Mouse (Mus musculus): Measurements from ENCODE around the gene Tmem184a. TPM values are rescaled to one million over a fixed set of nuclear protein-coding genes. Genes with fewer than 3 reads are reported as not detected.

The Tmem184a gene
- polyA plus RNA-seq, 1 experiment from 2014 or later, result 2.6 TPM

DNA sequence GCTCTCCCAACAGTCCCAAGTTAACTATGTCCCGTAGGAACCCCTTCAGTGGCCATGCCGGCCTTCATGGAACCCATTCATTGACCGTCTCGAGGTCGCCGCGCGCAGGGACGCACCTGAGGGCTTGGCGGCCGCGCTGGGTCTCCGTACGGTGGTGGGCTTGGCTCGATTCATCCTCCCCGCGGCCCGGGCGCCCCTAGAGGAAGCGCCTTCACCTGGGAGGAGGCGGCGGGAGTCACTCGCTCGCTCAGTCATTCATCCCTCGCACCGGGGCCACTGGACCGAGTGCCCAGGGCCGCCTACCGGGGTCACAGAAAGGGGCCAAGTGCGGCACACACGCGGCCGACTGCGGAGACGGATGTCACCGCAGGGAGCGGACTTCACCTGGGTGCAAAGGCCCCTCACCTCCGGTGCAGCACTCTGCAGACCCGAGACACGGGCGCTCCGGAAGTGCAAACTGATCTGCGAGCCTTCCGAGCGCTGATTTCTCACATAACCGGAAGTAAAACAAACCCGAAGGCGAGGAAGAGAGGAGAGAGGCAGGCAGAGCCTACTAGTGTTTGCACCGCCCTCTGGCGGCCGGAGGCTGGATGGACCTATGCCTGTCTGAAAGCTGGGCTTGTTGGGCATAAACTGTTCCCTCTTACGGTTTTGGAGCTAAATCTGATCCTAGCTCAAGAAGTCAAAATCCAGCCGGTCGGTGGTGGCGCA lies 44.3 kb downstream of the Tmem184a start, which contains the start of gene Ints1:
Gene Ints1, minus strand, starts transcription at position 459 of the 711 bp plus-strand sequence.
- Histone ChIP-seq H3K4me3 (ENCODE audit: low read depth, low read length) (peak within 1 kb of the TSS; percentile 98), H3K9ac (ENCODE audit: low read depth, low read length) (peak within 1 kb of the TSS; percentile 87), H3K4me2 (peak within 1 kb of the TSS; percentile 97), H3K4me1 (ENCODE audit: control insufficient read depth, insufficient read depth, low read length) (peaks cover 7% of the 10 kb centered on the region), H3K27me3 (ENCODE audit: control insufficient read depth, insufficient read depth, low read length) (no peaks in the 10 kb centered on the region), H3K27ac (ENCODE audit: low read depth, low read length) (peak within 1 kb of the TSS; percentile 15; the same call in 1 of the 2 replicates), H3K36me3 (ENCODE audit: control insufficient read depth, insufficient read depth, low read length) (peaks cover 22% of the 10 kb centered on the region), H3K9me3 (replicated peaks; ENCODE audit: control insufficient read depth, low read length) (no peaks in the 10 kb centered on the region)
- peak; percentile 80 for ATAC-seq (replicated peaks; ENCODE audit: insufficient number of reproducible peaks, low FRiP score, low TSS enrichment)
- WGBS (ENCODE audit: insufficient replicate concordance), result under 1% methylated on average over 53 of the region's 55 CpGs

DNA sequence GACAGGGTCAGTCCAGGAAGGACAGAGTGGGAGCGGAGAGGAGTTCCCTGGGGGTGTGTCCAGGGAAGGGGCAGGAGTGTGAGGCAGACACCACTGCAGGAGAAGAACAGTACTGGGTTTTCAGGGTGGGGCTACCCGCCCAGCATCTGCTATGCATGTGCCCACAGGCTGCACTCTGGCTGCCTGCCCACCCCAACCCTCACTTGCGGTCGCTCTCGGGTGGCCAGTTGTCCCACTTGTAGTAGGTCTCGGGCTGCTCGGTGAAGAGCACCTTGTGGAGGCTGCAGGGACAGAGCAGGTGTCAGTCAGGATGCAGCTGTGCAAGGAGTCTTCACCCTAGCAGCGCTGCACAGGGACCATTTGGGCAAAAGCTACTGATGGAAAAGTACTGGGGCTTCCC lies 51.5 kb downstream of the Tmem184a start:
- Histone ChIP-seq H3K4me1 (ENCODE audit: control insufficient read depth, insufficient read depth, low read length) (no peaks in the 10 kb centered on the region), H3K27ac (ENCODE audit: low read depth, low read length) (no peak overlapping the region), H3K27me3 (ENCODE audit: control insufficient read depth, insufficient read depth, low read length) (no peaks in the 10 kb centered on the region), H3K9ac (ENCODE audit: low read depth, low read length) (no peak overlapping the region), H3K4me3 (ENCODE audit: low read depth, low read length) (no peak overlapping the region), H3K36me3 (ENCODE audit: control insufficient read depth, insufficient read depth, low read length) (peaks cover 66% of the 10 kb centered on the region), H3K4me2 (no peak overlapping the region), H3K9me3 (replicated peaks; ENCODE audit: control insufficient read depth, low read length) (no peaks in the 10 kb centered on the region)
- no peak for ATAC-seq (replicated peaks; ENCODE audit: insufficient number of reproducible peaks, low FRiP score, low TSS enrichment)
- WGBS (ENCODE audit: insufficient replicate concordance), result 90% methylated on average over 8 of the region's 8 CpGs

DNA sequence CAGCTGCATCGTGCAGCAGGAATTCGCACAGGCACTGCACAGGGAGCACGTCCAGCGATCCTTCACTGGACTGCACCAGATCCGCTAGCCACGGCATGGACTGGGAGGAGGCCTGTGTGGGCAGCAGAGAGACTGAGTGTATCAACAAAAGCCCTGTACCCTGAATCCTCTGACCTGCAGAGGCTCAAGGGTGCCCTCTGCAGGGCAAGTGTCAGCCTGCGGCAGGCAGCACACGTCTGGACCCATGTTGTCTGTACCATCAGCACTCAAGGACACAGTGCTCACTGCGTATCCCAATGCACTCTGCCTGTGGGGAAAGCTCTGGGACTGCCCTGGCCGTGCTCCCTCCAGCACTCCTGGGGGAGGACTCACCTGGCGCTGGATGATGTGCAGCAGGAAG lies 55.4 kb downstream of the Tmem184a start:
- H3K27me3 ChIP-seq (ENCODE audit: control insufficient read depth, insufficient read depth, low read length), result no peaks in the 10 kb centered on the region
- no peak for ATAC-seq (replicated peaks; ENCODE audit: insufficient number of reproducible peaks, low FRiP score, low TSS enrichment)
- WGBS (ENCODE audit: insufficient replicate concordance), result 75% methylated on average over 11 of the region's 11 CpGs
- H3K4me1 ChIP-seq (ENCODE audit: control insufficient read depth, insufficient read depth, low read length), result no peaks in the 10 kb centered on the region
- no peaks in the 10 kb centered on the region for H3K9me3 ChIP-seq (replicated peaks; ENCODE audit: control insufficient read depth, low read length)
- peaks cover 63% of the 10 kb centered on the region for H3K36me3 ChIP-seq (ENCODE audit: control insufficient read depth, insufficient read depth, low read length)
- H3K4me3 ChIP-seq (ENCODE audit: low read depth, low read length), result no peak overlapping the region
- H3K4me2 ChIP-seq, result no peak overlapping the region
- H3K9ac ChIP-seq (ENCODE audit: low read depth, low read length), result no peak overlapping the region
- no peak overlapping the region for H3K27ac ChIP-seq (ENCODE audit: low read depth, low read length)

DNA sequence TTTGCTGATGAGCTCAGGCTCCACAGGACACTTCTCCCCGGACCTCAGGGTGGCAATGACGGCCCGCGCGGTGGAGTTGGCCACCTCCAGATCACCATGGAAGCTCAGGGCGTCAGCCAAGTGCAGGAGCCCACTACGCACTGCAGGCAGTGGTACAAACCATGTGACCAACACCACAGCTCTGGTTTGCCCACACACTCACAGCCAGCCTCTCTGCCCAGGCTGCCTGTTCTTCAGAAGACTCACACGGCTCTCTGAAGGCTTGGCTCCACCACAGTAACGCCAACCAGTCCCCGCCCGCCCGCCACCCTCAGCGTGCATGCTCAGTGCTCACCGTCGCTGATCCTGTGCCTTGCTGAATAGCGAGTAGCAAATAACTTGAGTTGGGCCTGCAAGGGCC lies 61.6 kb downstream of the Tmem184a start:
- H3K4me1 ChIP-seq (ENCODE audit: control insufficient read depth, insufficient read depth, low read length), result no peaks in the 10 kb centered on the region
- 88% methylated on average over 16 of the region's 16 CpGs for whole genome bisulfite sequencing (ENCODE audit: insufficient replicate concordance)
- no peak for ATAC-seq (replicated peaks; ENCODE audit: insufficient number of reproducible peaks, low FRiP score, low TSS enrichment)
- no peaks in the 10 kb centered on the region for H3K27me3 ChIP-seq (ENCODE audit: control insufficient read depth, insufficient read depth, low read length)
- no peak overlapping the region for H3K9ac ChIP-seq (ENCODE audit: low read depth, low read length)
- H3K9me3 ChIP-seq (replicated peaks; ENCODE audit: control insufficient read depth, low read length), result no peaks in the 10 kb centered on the region
- no peak overlapping the region for H3K27ac ChIP-seq (ENCODE audit: low read depth, low read length)
- peaks cover 49% of the 10 kb centered on the region for H3K36me3 ChIP-seq (ENCODE audit: control insufficient read depth, insufficient read depth, low read length)
- H3K4me3 ChIP-seq (ENCODE audit: low read depth, low read length), result no peak overlapping the region
- no peak overlapping the region for H3K4me2 ChIP-seq

DNA sequence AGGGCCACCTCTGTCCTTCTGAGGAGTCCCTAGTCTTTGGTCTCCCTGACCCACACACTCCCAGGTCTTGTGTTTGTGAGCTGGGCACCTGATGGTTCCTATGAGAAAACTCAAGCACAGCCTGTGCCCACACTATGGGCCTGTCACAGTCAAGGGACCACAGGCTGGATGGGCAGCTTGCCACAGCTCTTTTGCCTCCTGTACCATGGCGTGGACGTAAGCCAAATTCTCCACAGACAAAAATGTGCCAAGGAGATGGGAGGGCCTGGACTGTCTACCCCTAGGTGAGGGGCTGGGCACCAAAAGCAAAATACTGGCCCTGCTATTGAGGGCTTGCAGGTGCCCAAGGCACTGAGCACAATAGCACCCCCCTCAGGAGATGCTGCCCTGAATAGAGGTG lies 63.1 kb downstream of the Tmem184a start:
- H3K4me3 ChIP-seq (ENCODE audit: low read depth, low read length), result no peak overlapping the region
- no peak overlapping the region for H3K9ac ChIP-seq (ENCODE audit: low read depth, low read length)
- H3K27ac ChIP-seq (ENCODE audit: low read depth, low read length), result no peak overlapping the region
- ATAC-seq (replicated peaks; ENCODE audit: insufficient number of reproducible peaks, low FRiP score, low TSS enrichment), result no peak
- 73% methylated on average over 2 of the region's 2 CpGs for WGBS (ENCODE audit: insufficient replicate concordance)
- no peaks in the 10 kb centered on the region for H3K4me1 ChIP-seq (ENCODE audit: control insufficient read depth, insufficient read depth, low read length)
- no peaks in the 10 kb centered on the region for H3K27me3 ChIP-seq (ENCODE audit: control insufficient read depth, insufficient read depth, low read length)
- H3K4me2 ChIP-seq, result no peak overlapping the region
- no peaks in the 10 kb centered on the region for H3K9me3 ChIP-seq (replicated peaks; ENCODE audit: control insufficient read depth, low read length)
- peaks cover 41% of the 10 kb centered on the region for H3K36me3 ChIP-seq (ENCODE audit: control insufficient read depth, insufficient read depth, low read length)

DNA sequence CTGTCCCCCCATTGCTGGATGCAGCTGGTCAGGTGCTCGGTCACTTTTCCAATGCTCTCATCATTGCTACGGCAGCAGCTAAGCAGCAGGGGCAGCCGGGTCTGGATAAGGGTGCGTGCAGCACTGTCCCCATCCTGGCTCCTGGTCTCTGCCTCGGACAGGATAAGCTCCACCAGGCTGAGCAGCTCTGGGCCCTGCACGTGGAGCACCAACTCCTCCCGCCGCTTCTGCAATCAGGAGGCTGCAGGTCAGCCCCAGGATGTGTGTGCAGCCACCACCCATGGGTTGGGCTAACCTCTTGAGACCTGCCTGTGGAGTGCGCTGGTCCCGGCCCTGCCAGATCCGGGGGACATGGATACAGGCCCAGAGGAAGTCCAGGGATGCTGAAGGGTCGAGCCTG lies 63.6 kb downstream of the Tmem184a start:
- no peak overlapping the region for H3K27ac ChIP-seq (ENCODE audit: low read depth, low read length)
- H3K36me3 ChIP-seq (ENCODE audit: control insufficient read depth, insufficient read depth, low read length), result peaks cover 39% of the 10 kb centered on the region
- no peak for ATAC-seq (replicated peaks; ENCODE audit: insufficient number of reproducible peaks, low FRiP score, low TSS enrichment)
- H3K4me3 ChIP-seq (ENCODE audit: low read depth, low read length), result no peak overlapping the region
- whole genome bisulfite sequencing (ENCODE audit: insufficient replicate concordance), result 87% methylated on average over 12 of the region's 12 CpGs
- no peaks in the 10 kb centered on the region for H3K27me3 ChIP-seq (ENCODE audit: control insufficient read depth, insufficient read depth, low read length)
- no peaks in the 10 kb centered on the region for H3K4me1 ChIP-seq (ENCODE audit: control insufficient read depth, insufficient read depth, low read length)
- H3K4me2 ChIP-seq, result no peak overlapping the region
- H3K9ac ChIP-seq (ENCODE audit: low read depth, low read length), result no peak overlapping the region
- H3K9me3 ChIP-seq (replicated peaks; ENCODE audit: control insufficient read depth, low read length), result no peaks in the 10 kb centered on the region

DNA sequence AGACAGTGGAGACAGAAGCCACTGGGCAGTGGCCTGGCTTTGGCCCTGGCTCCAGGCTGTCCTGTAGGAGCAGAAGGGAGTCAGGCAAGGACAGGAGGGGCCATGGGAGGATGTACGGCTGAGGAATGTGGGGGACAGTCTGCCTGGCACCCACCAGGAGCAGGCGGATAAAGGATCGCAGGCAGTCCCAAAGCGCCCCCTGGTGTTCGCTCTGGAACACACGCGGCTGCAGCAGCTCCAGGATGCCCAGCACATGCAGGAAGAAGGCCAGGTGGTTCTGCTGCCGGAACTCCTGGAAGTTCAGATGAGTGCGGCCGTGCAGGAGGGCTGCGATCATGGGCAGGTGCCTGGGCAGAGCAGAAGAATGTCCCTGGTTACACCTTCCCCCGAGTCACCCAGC lies 65.0 kb downstream of the Tmem184a start:
- H3K36me3 ChIP-seq (ENCODE audit: control insufficient read depth, insufficient read depth, low read length), result peaks cover 30% of the 10 kb centered on the region
- no peaks in the 10 kb centered on the region for H3K27me3 ChIP-seq (ENCODE audit: control insufficient read depth, insufficient read depth, low read length)
- ATAC-seq (replicated peaks; ENCODE audit: insufficient number of reproducible peaks, low FRiP score, low TSS enrichment), result no peak
- WGBS (ENCODE audit: insufficient replicate concordance), result 30% methylated on average over 12 of the region's 12 CpGs
- no peak overlapping the region for H3K4me2 ChIP-seq
- no peaks in the 10 kb centered on the region for H3K9me3 ChIP-seq (replicated peaks; ENCODE audit: control insufficient read depth, low read length)
- H3K4me3 ChIP-seq (ENCODE audit: low read depth, low read length), result no peak overlapping the region
- H3K4me1 ChIP-seq (ENCODE audit: control insufficient read depth, insufficient read depth, low read length), result no peaks in the 10 kb centered on the region
- H3K27ac ChIP-seq (ENCODE audit: low read depth, low read length), result no peak overlapping the region
- no peak overlapping the region for H3K9ac ChIP-seq (ENCODE audit: low read depth, low read length)
